Mouse (Mus musculus): Measurements from ENCODE around the gene Gls2.
"Not testable (repeated sequence)": the region's sequence is repeated elsewhere in the genome, so short reads cannot be mapped to it uniquely, and the experiment has no call there.

Gls2 gene

DNA sequence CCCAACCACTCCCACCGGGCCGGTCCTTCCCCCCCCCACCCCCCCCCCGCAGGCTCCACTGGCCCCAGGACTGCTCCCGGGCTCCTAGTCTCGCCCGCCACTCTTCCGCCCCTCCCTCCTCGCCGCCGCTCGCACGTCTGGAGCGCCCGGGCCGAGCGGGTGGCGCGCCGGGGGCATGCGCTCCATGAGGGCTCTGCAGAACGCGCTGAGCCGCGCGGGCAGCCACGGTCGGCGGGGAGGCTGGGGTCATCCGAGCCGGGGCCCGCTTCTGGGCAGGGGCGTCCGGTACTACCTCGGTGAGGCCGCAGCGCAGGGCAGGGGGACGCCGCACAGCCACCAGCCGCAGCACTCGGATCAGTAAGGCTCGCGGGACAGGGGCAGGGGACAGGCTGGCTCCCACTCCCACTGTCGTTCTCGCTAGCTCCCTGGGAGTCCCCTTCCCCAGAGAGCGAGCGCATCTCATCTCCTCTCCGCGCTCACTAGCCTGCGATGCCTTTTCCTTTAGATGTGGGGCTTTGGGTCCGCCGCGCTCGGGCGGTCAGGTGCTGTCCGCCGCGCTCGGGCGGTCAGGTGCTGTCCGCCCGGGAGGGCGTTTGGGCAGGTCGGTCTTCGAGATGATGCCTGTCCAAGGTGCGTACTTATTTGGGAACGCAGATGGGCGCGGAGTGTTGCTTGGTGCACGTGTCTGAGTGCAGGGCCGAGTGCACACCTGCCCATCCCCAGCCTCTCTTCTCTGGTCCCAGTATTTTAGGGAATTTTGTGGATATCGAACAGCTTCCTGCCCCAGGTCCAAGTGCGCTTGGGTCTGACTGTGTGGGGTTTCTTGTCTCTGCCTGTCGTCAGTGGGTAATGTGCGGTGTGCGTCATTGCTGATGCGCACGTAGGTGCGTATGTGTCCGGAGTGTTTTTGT lies 549 bp downstream of the Gls2 start:
- no peak for DNase-seq (ENCODE audit: low spot score)

DNA sequence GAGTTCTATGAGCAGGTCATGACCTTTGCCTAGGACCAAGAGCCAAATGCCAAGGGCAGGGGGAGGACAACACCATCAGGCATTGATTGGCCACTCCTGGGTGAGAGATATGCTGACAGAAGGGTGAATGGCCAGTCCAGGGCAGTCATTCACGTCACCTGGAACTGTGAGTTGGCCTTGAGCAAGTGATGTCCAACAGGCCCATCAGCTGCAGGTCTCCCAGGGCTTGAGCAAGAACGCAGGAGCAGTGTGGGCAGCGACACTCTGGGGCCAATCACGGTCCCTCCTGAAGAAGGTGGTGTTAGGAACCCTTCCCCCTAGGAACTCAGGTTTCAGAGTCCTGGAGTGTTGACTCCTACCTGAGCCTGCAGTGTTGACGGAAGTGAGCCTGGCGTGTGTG lies 7.6 kb downstream of the Gls2 start:
- no peak for DNase-seq (ENCODE audit: low spot score)

DNA sequence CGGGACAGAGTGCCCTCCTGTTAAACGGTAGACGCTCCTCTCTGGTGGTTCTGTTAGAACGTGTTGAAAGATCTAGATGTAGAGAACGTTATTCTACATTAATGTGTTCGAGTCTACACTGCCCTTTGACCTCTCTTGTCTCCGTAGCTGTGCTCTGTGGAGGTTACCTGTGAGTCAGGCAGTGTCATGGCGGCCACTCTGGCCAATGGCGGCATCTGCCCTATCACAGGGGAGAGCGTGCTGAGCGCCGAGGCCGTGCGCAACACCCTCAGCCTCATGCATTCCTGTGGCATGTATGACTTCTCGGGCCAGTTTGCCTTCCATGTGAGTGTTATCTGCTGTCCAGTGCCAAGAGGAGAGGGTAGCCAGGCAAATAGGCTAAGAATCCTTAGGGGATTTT lies 10.7 kb downstream of the Gls2 start:
- DNase-seq (ENCODE audit: low spot score): no peak

DNA sequence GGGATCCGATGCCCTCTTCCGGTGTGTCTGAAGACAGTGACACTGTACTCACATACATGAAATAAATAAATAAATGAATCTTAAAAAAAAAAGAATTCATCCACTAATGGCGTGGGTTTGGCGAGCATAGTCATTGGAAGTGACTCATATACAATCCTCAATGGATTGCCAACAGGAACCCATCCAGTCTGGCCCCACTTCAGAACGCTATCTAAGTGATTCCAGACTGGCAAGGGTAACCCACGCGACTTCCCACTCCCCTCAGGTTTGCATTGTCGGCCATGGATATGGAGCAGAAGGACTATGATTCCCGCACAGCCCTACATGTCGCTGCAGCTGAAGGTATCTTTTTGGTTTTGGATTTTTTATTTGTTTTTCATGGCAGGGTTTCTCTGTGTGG lies 14.1 kb downstream of the Gls2 start:
- no peak for DNase-seq (ENCODE audit: low spot score)

DNA sequence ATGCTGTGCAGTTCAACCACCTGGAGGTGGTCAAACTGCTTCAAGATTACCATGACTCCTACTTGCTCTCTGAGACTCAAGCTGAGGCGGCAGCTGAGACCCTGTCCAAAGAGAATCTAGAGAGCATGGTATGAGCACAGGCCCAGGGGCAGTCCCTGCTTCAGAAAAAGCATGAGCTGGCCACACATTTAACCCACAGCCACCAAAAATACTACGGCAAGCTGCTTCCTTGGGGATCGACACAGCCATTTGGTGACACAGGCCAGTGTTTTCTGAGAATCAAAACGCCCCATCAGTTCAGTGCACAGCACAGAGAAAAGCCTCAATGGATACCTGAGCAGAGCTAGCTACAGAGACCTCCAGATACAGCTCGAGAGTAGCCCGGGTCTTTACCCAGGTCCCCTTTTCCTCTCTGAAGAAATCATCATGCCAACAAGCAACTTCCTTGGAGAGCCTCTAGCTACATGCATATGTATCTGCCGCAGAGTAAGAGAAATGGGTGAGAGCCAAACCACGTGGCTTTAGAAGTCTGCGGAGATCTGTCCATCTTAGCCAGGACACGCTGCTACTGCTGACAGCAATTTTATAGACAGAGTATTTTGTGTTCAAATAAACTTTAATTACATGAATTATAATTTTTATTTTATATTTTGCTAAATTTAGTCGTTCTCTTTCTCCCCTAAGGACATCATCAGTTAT lies 15.2 kb downstream of the Gls2 start:
- no peak for DNase-seq (ENCODE audit: low spot score)

DNA sequence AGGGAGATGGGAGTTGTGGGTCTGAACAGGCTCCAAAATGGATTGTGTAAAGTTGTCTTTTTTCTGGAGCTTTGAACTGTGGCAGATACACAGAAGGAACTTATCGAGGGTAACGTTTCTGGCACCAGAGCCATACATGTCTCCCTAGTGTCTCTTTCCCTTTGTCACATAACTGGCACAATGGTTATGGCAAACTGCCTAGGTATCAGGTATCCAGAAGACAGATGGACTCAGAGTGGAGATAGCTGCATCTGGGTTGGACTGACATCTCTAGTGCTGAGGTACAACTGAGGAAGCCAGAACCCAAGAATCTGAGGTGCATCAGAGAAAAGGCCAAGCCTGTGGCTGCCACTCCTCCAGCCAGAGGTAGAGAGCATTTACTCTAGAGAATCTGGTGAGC lies 15.9 kb downstream of the Gls2 start:
- DNase-seq (ENCODE audit: low spot score): no peak

DNA sequence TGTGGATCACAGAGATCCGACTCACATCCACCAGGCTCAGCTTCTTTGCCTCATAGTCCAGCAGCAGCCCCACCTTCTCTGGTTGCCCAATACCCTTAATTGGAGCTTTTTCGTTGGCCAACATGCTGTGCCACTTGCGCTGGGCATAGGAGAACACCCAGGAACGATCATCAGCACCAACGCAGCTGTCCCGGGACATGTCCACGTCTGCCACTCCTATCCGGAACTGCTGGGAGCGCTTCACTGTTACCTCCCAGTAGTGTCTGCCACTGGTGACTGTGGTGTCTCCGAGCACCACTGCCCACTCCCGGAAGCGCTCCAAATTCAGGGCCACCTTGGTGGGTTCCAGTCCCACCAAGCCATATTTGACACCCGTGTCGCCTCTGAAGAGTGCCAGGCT lies 16.7 kb downstream of the Gls2 start:
- DNase-seq (ENCODE audit: low spot score): no peak

DNA sequence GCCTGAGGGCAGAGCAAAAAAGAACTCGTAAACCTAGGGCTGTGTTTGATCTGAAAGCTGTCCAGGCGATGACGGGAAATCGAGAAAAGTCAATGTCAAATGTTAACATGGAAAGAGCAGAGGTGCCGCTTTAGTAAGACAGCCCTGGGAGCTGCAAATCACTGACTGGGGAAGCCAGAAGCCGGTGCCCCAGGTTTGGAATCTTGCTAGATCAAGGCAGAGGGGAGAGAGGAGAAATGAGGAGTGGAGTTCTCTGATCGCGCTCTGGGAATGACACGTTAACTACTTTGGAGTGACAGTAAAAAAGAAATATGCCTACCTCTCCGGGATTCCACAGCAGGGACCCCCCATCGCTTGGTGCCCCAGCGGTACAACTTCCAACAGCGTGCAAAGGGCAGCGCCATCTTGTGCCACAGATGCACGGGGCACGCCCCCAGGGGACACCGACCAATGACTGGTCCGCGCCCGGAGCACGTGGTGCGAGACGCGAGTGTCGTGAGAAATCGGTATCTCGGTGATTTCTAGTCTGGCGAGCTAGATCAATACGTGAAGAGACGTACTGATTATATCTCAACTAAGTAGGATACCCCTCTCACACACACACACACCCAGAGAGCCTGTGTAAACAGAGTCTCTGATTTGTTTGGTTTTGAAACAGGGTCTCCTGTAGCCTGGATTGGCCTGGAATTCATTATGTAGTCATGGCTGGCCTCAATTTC lies 17.3 kb downstream of the Gls2 start, which contains the start of gene Spryd4:
Spryd4 (minus strand) TSS at position 418 of the 719 bp plus-strand sequence.
- DNase-seq (ENCODE audit: low spot score): peak; percentile 94

DNA sequence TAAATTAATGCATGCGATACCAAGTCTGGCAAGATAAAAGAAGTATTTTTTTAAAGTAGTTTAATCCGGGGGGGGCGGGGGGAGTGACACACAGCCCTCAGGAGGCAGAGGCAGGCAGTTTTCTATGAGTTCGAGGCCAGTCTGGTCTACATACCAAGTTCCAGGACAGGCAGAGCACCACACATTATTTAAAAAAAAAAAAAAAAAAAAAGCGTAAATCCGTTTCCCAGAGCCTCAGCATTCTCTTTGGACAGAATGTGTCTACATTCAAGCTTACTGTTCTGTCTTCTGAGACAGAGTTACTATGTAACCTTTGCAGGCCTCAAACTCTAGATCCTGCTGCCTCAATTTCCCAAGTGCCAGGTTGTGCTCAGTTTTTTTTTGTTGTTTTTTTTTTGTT lies 17.9 kb downstream of the Gls2 start:
- DNase-seq (ENCODE audit: low spot score): no peak

DNA sequence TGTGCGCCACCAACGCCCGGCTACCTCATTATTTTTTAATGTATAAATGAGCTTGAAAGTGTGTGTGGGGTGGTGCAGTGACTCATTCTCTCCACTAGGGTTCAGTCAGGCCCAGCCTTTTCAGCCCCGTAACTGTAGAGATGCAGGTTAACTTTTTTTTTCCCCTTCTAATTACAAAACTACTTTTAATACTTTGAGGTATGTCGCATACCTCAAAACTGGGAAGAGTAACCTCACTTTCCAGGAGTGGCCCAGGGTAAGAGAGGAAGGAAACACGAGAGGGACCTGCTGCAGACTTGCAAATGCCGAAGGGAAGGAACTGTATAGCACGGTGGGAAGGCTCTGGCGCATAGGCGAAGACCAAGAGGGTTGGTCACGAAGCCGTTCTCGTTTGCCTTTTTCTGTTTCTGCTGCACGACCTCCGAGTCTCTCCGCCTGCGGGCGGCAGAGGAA lies 18.6 kb downstream of the Gls2 start:
- DNase-seq (ENCODE audit: low spot score): peak; percentile 67

DNA sequence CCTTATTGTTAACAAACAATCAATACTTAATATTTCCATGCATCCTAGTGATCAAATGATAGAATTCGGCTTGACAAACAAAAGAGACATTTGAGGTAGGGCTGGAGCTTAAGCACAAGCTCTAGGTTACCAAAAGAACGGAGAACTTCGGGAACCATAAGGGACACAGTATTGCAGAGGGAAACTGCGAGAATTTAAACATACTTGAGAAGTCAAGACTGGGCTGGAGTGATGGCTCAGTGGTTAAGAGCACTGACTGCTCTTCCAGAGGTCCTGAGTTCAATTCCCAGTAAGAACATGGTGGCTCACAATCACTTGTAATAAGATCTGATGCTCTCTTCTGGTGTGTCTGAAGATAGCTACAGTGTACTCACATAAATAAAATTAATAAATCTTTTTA lies 19.9 kb downstream of the Gls2 start:
- DNase-seq (ENCODE audit: low spot score): not testable (repeated sequence)

DNA sequence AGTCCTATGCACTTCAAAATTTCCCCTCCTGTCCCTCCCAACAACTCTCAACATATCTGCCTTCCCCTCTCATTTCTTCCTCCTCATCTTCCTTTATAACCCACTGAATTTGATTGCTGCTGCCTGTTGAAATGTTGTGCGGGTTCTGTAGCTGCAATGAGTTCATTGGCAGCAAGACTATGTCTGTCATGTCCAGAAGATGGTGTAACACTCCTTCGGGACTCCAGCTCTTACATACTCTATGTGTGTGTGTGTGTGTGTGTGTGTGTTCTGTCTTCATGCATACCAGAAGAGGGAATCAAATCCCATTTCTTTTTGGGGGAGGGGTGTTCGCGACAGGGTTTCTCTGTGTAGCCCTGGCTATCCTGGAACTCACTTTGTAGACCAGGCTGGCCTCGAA lies 20.7 kb downstream of the Gls2 start:
- no peak for DNase-seq (ENCODE audit: low spot score)

DNA sequence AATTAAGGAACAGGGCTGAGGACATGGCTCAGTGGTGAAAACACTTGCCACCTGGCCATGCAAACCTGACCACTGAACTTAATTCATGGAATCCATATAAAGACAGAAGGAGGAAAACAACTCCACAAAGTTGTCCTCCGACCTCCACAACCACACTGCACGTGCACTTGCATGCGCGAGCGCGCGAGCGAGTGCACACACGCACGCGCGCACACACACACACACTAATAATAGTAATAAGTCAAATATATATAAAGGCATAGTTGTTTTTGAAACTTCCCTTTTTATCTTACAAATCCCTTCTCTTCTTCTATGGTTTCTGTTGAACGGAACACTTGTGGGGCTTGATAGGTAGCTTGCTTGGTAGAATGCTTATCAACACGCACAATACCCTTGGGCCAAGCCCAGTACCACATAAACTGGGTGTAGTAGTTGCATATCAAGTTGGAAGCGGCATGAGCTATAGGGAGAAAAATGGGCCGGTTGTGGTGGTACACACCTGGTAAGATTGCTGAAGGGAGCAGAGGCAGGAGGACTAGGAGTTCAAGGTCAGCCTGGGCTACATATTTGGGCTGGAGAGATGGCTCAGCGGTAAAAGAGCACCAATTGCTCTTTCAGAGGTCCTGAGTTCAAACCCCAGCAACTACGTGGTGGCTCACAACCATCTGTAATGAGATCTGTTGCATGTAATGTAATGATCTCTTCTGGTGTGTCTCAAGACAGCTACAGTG lies 24.3 kb downstream of the Gls2 start:
- DNase-seq (ENCODE audit: low spot score): no peak

DNA sequence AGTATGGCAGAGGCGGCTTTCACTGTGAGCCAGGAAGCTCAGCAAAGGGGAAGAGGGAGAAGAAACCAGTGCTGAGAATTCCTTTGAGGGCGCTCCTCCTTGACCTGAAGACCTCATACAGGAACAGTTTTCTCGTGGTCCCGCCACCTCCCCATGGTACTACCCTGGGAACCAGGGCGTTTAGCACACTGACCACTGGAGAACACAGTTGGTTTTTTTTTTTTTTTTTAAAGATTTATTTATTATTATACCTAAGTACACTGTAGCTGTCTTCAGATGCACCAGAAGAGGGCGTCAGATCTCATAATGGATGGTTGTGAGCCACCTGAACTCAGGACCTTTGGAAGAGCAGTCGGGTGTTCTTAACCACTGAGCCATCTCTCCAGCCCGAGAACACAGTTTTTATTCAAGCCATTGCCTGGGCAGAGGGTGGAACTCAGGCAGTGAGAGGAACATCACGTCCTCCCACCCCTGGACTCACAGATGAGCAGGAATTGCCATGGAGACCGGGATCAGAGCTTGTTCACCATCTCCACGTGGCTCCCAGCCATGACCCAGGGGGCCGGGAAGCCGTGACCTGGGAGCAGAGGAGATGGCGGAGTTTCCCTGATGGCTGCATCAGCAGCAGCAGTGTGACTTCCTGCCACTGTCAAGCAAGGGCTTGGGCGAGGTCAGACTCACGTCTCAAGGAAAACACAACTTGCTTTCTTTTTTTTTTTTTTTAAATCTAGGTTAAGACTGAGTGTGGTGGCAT lies 27.5 kb downstream of the Gls2 start:
- DNase-seq (ENCODE audit: low spot score): no peak

DNA sequence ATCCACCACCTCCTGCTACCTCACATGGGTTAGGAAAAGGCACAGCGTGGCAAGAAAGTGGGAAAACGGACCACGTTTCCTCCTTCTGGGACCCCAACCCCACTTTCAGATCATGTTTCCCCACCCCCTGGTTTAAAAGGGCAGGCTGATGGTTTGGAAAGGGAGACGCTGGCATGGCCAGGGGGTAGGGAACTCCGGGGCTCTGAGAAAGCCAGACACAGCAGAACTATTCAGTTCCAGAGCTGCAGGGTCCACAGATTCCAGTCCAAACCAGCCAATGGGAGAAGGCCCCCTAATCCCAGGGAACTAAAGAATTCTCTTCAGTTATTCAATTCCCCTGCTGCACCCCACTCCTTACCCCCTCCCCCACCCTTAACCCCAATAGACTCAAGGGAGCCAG lies 30.8 kb downstream of the Gls2 start:
- no peak for DNase-seq (ENCODE audit: low spot score)

DNA sequence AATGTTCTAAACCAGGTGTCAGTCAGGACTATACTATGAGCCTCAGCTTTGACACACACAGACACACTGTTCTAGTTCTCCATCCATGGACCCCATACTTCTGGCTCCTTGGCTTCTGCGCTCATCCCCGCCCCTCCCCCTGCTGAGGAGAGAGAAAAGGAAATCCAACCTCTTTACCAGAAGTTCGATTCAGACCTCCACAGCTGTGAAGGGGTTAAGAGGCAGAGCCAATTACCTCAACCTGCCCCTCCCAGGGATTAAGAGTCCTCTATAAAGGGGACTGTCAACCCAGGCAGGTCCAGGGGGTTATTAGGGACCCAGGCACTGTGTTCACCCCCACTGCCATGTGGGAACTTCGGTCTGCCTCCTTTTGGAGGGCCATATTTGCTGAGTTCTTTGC lies 31.3 kb downstream of the Gls2 start, which contains the start of gene Mip:
Mip (plus strand) TSS at position 301 of the 400 bp plus-strand sequence.
- DNase-seq (ENCODE audit: low spot score): no peak

DNA sequence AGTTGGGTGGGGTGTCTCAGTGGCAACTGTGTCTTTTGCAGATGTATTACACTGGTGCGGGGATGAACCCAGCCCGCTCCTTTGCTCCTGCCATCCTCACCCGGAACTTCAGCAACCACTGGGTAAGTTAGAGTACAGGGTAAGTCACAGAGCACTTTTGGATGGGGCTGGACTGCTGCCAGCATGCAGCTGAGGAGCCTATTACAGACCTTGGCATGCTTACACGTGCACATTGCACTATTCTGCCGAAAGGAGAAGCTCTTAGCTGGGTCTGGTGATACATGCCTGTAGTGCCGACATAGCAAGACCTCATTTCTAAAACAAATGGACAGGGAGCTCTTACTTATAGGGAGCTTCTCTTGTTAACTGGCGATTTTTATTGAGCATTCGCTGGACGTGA lies 33.3 kb downstream of the Gls2 start:
- DNase-seq (ENCODE audit: low spot score): no peak

DNA sequence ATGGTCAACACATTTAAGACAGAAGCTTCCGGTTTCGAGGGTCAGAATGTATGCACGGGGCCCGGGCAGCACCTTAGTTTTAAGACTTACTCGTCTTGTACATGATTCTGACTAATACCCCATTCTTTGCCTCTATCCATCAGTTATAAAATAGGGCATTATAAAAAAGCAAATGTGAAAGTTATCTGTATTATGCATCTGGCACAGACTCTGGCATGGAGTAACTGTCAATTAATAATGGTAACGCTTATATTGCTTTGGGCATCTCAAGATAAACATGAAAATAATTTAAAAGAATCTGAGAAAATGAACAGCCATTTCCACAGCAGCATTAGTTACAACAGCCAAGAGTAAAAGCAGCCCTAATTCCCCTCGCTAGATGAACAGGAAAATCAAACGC lies 33.8 kb downstream of the Gls2 start:
- no peak for DNase-seq (ENCODE audit: low spot score)

DNA sequence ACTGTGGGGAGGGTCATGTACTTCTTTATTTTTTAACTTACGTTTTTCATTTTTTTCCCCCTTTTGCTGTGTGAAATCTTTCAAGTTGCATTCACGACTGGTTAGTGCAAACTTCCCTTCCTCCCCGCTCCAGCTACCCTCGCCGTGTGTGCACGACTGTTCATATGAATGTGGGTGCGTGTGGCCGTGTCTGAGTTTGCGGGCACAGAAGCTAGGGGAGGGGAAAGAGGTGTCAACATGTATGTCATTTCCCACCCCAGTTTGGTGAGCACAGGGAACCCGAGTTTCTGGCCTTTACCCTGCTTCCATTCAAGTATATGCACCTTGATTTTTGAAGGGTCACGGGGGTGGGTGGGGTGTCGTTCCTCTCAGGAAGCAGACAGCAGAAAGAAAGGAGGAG lies 36.3 kb downstream of the Gls2 start:
- no peak for DNase-seq (ENCODE audit: low spot score)

DNA sequence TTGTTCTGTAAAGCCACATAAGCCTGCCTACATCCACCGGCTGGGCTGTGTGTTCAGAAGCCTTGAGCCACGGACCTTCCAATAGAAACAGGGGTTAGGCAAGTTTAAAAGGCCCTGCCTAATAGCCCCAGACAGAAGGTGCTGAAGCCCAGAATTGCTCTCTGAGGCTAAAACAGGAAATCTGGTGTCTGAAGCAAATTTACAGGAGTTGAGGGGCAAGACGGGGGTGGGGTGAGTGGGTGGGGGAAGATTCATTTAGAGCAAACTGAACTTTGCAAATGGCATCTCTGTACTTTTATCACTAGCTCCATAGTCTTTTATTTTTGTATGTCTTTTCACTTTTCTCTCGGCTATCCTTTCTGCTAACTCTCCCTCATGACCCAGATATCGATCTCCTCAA lies 36.9 kb downstream of the Gls2 start:
- no peak for DNase-seq (ENCODE audit: low spot score)

All from testis, postnatal 10 days (tissue).